Mouse (Mus musculus): ENCODE results near the gene Epha4. TPM values are rescaled to one million over a fixed set of nuclear protein-coding genes. Genes with fewer than 3 reads are reported as not detected.
A peak's percentile ranks its signal among the peaks of the same experiment; 100 is the strongest.

The Epha4 gene
- total RNA-seq, 2 experiments from 2014 or later: 1.7 to 2.1 TPM

GRCm38 (mm10) chr1:77444648-77445047 is 70.2 kb downstream of the Epha4 start:
- DNase-seq: no peak

GRCm38 (mm10) chr1:77441987-77442386 is 72.9 kb downstream of the Epha4 start:
- DNase-seq: no peak

GRCm38 (mm10) chr1:77441401-77441800 is 73.5 kb downstream of the Epha4 start:
- no peak for DNase-seq

GRCm38 (mm10) chr1:77440512-77440911 is 74.4 kb downstream of the Epha4 start:
- DNase-seq: no peak

- DNase-seq: no peak
Measured at GRCm38 (mm10) chr1:77439383-77440074, 75.4 kb downstream of the Epha4 start.

- DNase-seq: no peak
Measured at GRCm38 (mm10) chr1:77438639-77439038, 76.2 kb downstream of the Epha4 start.

- no peak for DNase-seq
Measured at GRCm38 (mm10) chr1:77437881-77438610, 76.8 kb downstream of the Epha4 start.

- DNase-seq: no peak
Measured at GRCm38 (mm10) chr1:77435045-77435444, 79.8 kb downstream of the Epha4 start.

GRCm38 (mm10) chr1:77433148-77433547 is 81.7 kb downstream of the Epha4 start:
- DNase-seq: no peak

- no peak for DNase-seq
Measured at GRCm38 (mm10) chr1:77432489-77432888, 82.4 kb downstream of the Epha4 start.

- no peak for DNase-seq
Measured at GRCm38 (mm10) chr1:77429174-77429573, 85.7 kb downstream of the Epha4 start.

- no peak for DNase-seq
Measured at GRCm38 (mm10) chr1:77426956-77427355, 87.9 kb downstream of the Epha4 start.

- no peak for DNase-seq
Measured at GRCm38 (mm10) chr1:77425171-77425570, 89.7 kb downstream of the Epha4 start.

GRCm38 (mm10) chr1:77421081-77421480 is 93.8 kb downstream of the Epha4 start:
- no peak for DNase-seq

- no peak for DNase-seq
Measured at GRCm38 (mm10) chr1:77420348-77420747, 94.5 kb downstream of the Epha4 start.

GRCm38 (mm10) chr1:77416872-77417271 is 98.0 kb downstream of the Epha4 start:
- no peak for DNase-seq

- DNase-seq: peak; percentile 9
Measured at GRCm38 (mm10) chr1:77412871-77413669, 101.8 kb downstream of the Epha4 start.

GRCm38 (mm10) chr1:77412285-77412684 is 102.6 kb downstream of the Epha4 start:
- peak; percentile 12 for DNase-seq

- no peak for DNase-seq
Measured at GRCm38 (mm10) chr1:77411222-77411621, 103.7 kb downstream of the Epha4 start.

- no peak for DNase-seq
Measured at GRCm38 (mm10) chr1:77410716-77411115, 104.2 kb downstream of the Epha4 start.

GRCm38 (mm10) chr1:77410153-77410552 is 104.7 kb downstream of the Epha4 start:
- no peak for DNase-seq

- no peak for DNase-seq
Measured at GRCm38 (mm10) chr1:77409509-77409908, 105.4 kb downstream of the Epha4 start.

GRCm38 (mm10) chr1:77407417-77407816 is 107.5 kb downstream of the Epha4 start:
- DNase-seq: no peak

Measured in gastrocnemius, postnatal 25 days (tissue).